Mouse (Mus musculus) mammary gland, adult 2 months (tissue): ENCODE data around the gene Galnt12. TPM values are rescaled to one million over a fixed set of nuclear protein-coding genes. Genes with fewer than 3 reads are reported as not detected.

Source experiments
- polyA plus RNA-seq: library from polyadenylated mRNA; depleted of rRNA; stranded (reverse); fragments of >200 nt; gene quantifications from 2 replicates; pipeline ENCODE4 v1.2.3, GENCODE M21; 2012; ENCODE audit warnings: low replicate concordance; rRNA removed

Galnt12 gene
- polyA plus RNA-seq: 5.0 and 10.0 TPM in 2 replicates

GRCm38 (mm10) chr4:47091493-47092386 lies at the start of gene Galnt12:
Galnt12 (plus strand) TSS chr4:47091909.

DNA sequence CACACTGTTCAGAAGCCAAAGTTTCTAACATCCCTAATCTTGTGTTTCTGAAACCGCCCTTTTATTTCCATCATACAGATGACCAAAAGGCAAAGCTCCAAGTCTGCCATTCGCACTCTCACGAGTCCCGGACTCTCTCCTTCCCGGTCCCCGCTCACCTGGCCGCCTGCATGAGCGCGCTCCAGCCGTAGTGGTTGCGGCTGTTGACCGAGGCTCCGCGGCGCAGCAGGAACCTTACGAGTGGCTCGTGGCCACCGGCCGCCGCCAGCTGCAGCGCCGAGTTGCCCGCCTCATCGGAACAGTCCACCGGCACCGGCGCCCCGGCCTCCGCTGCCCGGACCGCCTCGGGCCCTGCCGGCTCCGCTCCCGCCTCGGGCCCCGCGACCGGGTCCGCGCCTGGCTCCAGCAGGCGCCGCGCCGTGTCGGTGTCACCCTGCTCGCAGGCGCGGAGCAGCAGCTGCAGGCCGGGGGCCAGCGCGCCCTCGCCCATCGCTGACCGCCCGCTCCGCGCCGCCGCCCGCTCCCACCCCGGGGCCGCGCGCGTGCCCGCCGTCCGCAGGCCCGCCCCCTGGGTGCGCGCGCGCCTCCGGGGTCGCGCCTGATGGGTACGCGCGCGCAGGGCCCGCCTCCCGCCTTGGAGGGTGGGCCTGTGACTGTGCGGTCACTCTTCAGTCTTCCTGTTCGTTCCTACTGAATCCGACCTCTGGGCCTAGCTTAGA lies 34.8 kb upstream of the Galnt12 start, which contains the start of gene Anks6:
Anks6 (minus strand) TSS at position 637 of the 719 bp plus-strand sequence.

Other genes starting within 250 kb of the Galnt12 start
- gene Gabbr2, start 100.0 kb upstream of the Galnt12 start, polyA plus RNA-seq: 0.04 and 0.30 TPM in 2 replicates
- gene Anks6, start 34.5 kb upstream of the Galnt12 start, polyA plus RNA-seq: 6.1 and 6.6 TPM in 2 replicates
- 154 and 199 TPM in 2 replicates for gene Col15a1, start 116.3 kb downstream of the Galnt12 start, polyA plus RNA-seq